Mouse (Mus musculus): ENCODE results near the gene Olfr749. TPM values are rescaled to one million over a fixed set of nuclear protein-coding genes. Genes with fewer than 3 reads are reported as not detected.

Gene Olfr749
- polyA plus RNA-seq, 1 experiment from 2014 or later, result not detected

GRCm38 (mm10) chr14:50693106-50693505 is 51.8 kb downstream of the Olfr749 start, which contains the start of gene Olfr747:
Olfr747 (minus strand) TSS chr14:50693206.
- no peak for DNase-seq (ENCODE audit: low spot score)
- Histone ChIP-seq H3K9me3 (no peaks in the 10 kb centered on the region), H3K4me1 (no peaks in the 10 kb centered on the region), H3K4me3 (no peak within 1 kb of the TSS), H3K27ac (replicated peaks) (no peak within 1 kb of the TSS), H3K36me3 (replicated peaks) (no peaks in the 10 kb centered on the region), H3K27me3 (replicated peaks; ENCODE audit: low read depth, poor library complexity, severe bottlenecking) (no peaks in the 10 kb centered on the region)
- WGBS, result 91% methylated on average over 3 of the region's 3 CpGs

Other genes with a start within 250 kb of the Olfr749 start
- gene Olfr742, start 241.5 kb downstream of the Olfr749 start, polyA plus RNA-seq (2016; fragmentation: Nextera tagmentation; extraction: Ambion mirVana), result not detected in 2 replicates
- not detected in 2 replicates for gene Olfr743, start 223.3 kb downstream of the Olfr749 start, polyA plus RNA-seq (2016; fragmentation: Nextera tagmentation; extraction: Ambion mirVana)
- gene Olfr744, start 130.2 kb downstream of the Olfr749 start, polyA plus RNA-seq (2016; fragmentation: Nextera tagmentation; extraction: Ambion mirVana), result not detected in 2 replicates
- not detected in 2 replicates for gene Olfr745, start 105.7 kb downstream of the Olfr749 start, polyA plus RNA-seq (2016; fragmentation: Nextera tagmentation; extraction: Ambion mirVana)
- not detected in 2 replicates for gene Olfr746, start 98.0 kb downstream of the Olfr749 start, polyA plus RNA-seq (2016; fragmentation: Nextera tagmentation; extraction: Ambion mirVana)
- not detected in 2 replicates for gene Olfr747, start 51.9 kb downstream of the Olfr749 start, polyA plus RNA-seq (2016; fragmentation: Nextera tagmentation; extraction: Ambion mirVana)
- not detected in 2 replicates for gene Olfr748, start 37.7 kb downstream of the Olfr749 start, polyA plus RNA-seq (2016; fragmentation: Nextera tagmentation; extraction: Ambion mirVana)
- 104 and 107 TPM in 2 replicates for gene Ttc5, start 40.4 kb upstream of the Olfr749 start, polyA plus RNA-seq (2016; fragmentation: Nextera tagmentation; extraction: Ambion mirVana)
- not detected in 2 replicates for gene Ccnb1ip1, start 62.6 kb upstream of the Olfr749 start, polyA plus RNA-seq (2016; fragmentation: Nextera tagmentation; extraction: Ambion mirVana)
- gene Parp2, start 62.7 kb upstream of the Olfr749 start, polyA plus RNA-seq (2016; fragmentation: Nextera tagmentation; extraction: Ambion mirVana), result 68.0 and 68.7 TPM in 2 replicates
- gene Tep1, start 125.5 kb upstream of the Olfr749 start, polyA plus RNA-seq (2016; fragmentation: Nextera tagmentation; extraction: Ambion mirVana), result 4.0 and 5.5 TPM in 2 replicates
- 0.15 and 0.19 TPM in 2 replicates for gene Klhl33, start 152.4 kb upstream of the Olfr749 start, polyA plus RNA-seq (2016; fragmentation: Nextera tagmentation; extraction: Ambion mirVana)
- 178 and 185 TPM in 2 replicates for gene Osgep, start 179.8 kb upstream of the Olfr749 start, polyA plus RNA-seq (2016; fragmentation: Nextera tagmentation; extraction: Ambion mirVana)
- 548 and 554 TPM in 2 replicates for gene Apex1, start 179.9 kb upstream of the Olfr749 start, polyA plus RNA-seq (2016; fragmentation: Nextera tagmentation; extraction: Ambion mirVana)
- gene Pip4p1, start 185.8 kb upstream of the Olfr749 start, polyA plus RNA-seq (2016; fragmentation: Nextera tagmentation; extraction: Ambion mirVana), result 43.5 and 43.6 TPM in 2 replicates
- gene Pnp, start 186.0 kb upstream of the Olfr749 start, polyA plus RNA-seq (2016; fragmentation: Nextera tagmentation; extraction: Ambion mirVana), result 74.5 and 78.8 TPM in 2 replicates
- gene Gm49342, start 199.4 kb upstream of the Olfr749 start, polyA plus RNA-seq (2016; fragmentation: Nextera tagmentation; extraction: Ambion mirVana), result not detected in 2 replicates
- gene Pnp2, start 210.9 kb upstream of the Olfr749 start, polyA plus RNA-seq (2016; fragmentation: Nextera tagmentation; extraction: Ambion mirVana), result 0.39 and 0.84 TPM in 2 replicates

All from embryonic facial prominence, embryonic 10.5 days (tissue).